Mouse (Mus musculus) heart, adult 9 months (tissue): ENCODE data around the gene Rsph9.

Experiments used
- DNase-seq, 2 experiments: peaks; one replicate each; pipeline ENCODE4 v3.0.0; 2022; ENCODE audit warnings: low spot score in 2 of 2

The Rsph9 gene

GRCm38 (mm10) chr17:46143578-46144423 lies at the start of gene Rsph9:
Rsph9 (minus strand) TSS chr17:46144216.
- DNase-seq, result peak; percentile 84 to 87

- no peak for DNase-seq
Observed at GRCm38 (mm10) chr17:46188829-46189228, 44.8 kb upstream of the Rsph9 start.

DNA sequence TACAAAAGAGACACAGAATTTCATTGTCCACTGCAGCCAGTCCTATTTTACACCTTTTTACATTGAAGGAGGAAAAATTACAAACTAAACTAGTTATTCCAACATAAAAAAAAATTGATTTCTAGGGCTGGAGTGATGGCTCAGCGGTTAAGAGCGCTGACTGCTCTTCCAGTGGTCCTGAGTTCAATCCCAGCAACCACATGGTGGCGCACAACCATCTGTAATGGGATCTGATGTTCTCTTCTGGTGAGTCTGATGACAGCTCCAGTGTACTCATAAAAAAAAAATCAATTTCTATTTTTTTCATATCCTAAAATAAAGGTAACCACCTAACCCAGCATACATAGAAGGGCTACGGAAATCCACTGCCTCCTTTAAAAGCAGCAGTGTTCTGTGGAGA lies 38.3 kb upstream of the Rsph9 start:
- no peak for DNase-seq

GRCm38 (mm10) chr17:46170538-46170937 lies 26.5 kb upstream of the Rsph9 start:
- no peak for DNase-seq

GRCm38 (mm10) chr17:46168768-46169167 lies 24.8 kb upstream of the Rsph9 start:
- DNase-seq, result no peak

GRCm38 (mm10) chr17:46168318-46168717 lies 24.3 kb upstream of the Rsph9 start:
- DNase-seq, result no peak

GRCm38 (mm10) chr17:46167014-46167413 lies 23.0 kb upstream of the Rsph9 start:
- no peak for DNase-seq

GRCm38 (mm10) chr17:46166270-46166669 lies 22.3 kb upstream of the Rsph9 start:
- no peak for DNase-seq

- no peak for DNase-seq
Observed at GRCm38 (mm10) chr17:46165460-46165859, 21.4 kb upstream of the Rsph9 start.

DNA sequence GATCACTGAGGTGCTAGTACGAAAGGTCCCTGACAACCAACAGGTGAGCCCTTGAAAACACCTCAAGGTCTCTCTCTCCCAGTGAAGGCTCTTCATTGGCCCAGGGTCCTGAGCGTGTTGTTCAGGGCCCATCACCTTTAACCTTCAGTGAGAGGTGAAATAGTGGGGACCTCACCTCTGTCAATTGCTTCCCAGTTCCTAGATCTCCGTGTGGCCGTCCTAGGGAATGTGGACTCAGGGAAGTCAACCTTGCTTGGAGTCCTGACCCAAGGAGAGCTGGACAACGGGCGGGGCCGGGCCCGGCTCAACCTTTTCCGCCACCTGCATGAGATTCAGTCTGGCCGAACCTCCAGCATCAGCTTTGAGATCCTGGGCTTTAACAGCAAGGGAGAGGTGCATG lies 20.8 kb upstream of the Rsph9 start:
- no peak for DNase-seq

- DNase-seq, result no peak
Observed at GRCm38 (mm10) chr17:46164301-46164700, 20.3 kb upstream of the Rsph9 start.

GRCm38 (mm10) chr17:46162951-46163421 lies 19.0 kb upstream of the Rsph9 start:
- DNase-seq, result peak; percentile 53 to 64

GRCm38 (mm10) chr17:46162551-46162950 lies 18.5 kb upstream of the Rsph9 start:
- no peak for DNase-seq

GRCm38 (mm10) chr17:46161710-46162109 lies 17.7 kb upstream of the Rsph9 start:
- no peak for DNase-seq

DNA sequence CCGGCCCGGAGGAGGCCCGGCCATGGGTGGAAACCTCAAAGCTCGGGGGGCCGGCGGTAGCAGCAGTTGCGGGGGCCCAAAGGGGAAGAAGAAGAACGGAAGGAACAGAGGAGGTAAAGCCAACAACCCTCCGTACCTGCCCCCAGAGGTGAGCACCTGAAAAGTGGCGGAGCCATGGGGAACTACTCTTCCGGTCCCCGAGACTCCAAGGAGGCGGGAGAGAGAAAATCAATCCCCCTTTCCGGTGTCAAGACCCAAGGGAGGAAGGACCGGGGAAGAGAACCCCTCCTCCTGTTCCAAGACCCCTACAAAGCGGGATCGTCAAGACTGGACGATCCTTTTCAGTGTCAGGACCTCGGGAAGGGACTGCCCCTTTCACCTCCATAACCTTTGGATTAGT lies 17.2 kb upstream of the Rsph9 start:
- DNase-seq, result peak in 1 of 2 experiments; percentile 62

GRCm38 (mm10) chr17:46160686-46161085 lies 16.7 kb upstream of the Rsph9 start, which contains the start of gene Gtpbp2:
Gtpbp2 (plus strand) TSS chr17:46161032.
- peak; percentile 99 for DNase-seq

- peak; percentile 94 to 97 for DNase-seq
Observed at GRCm38 (mm10) chr17:46160090-46160662, 16.2 kb upstream of the Rsph9 start.

- no peak for DNase-seq
Observed at GRCm38 (mm10) chr17:46159236-46159635, 15.2 kb upstream of the Rsph9 start.

GRCm38 (mm10) chr17:46157131-46157530 lies 13.1 kb upstream of the Rsph9 start:
- DNase-seq, result no peak

DNA sequence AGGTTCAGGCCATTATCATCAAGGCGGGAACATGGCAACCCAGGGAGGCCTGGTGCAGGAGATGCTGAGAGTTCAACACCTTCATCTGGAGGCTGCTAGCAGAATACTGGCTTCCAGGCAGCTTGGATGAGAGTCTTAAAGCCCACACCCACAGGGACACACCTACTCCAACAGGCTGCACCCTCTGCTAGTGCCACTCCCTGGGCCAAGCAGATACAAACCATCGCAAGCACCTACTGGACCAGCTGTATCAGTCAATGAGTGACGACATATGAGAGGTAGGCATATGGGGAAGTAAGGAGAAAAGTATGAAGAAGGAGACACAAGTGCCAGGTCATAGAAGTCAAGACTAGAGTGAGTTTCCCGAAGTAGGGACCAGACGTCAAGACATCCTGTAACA lies 12.7 kb upstream of the Rsph9 start:
- no peak for DNase-seq

DNA sequence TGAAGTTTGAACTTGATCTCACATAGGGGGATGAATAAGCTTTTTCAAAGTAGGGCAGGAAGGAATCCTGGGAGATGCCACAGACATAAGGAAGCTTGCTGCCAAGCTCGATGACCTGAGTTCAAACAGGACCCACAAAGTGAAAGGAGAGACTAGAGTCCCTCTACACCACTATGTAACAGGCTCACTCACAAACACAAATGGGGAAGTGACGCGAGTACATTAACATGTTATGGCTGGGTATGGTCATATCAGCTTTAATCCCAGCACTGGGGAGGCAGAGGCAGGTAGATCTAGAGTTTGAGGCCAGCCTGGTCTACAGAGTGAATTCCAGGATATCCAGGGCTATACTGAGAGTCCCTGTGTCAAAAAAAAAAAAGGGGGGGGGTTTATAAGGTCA lies 10.3 kb upstream of the Rsph9 start:
- DNase-seq, result no peak

GRCm38 (mm10) chr17:46152847-46153782 lies 9.1 kb upstream of the Rsph9 start, which contains the start of gene Mad2l1bp:
Mad2l1bp (minus strand) TSS chr17:46153553.
- DNase-seq, result peak; percentile 94
